Mouse (Mus musculus): ENCODE data around the gene Olfr1183.

GRCm38 (mm10) chr2:88483298-88483697 is 28.6 kb downstream of the Olfr1183 start, which contains the start of gene Olfr1184:
- no peak for TF ChIP-seq CTCF (IDR thresholded peaks at IDR 0.05; ENCODE audit: low read depth, low read length)
- no peak for TF ChIP-seq POLR2A (IDR thresholded peaks at IDR 0.05; ENCODE audit: extremely low read depth, insufficient read depth, low read length)
